ENCODE assay signal across 10 mouse cellular contexts in the genomic region with DNA sequence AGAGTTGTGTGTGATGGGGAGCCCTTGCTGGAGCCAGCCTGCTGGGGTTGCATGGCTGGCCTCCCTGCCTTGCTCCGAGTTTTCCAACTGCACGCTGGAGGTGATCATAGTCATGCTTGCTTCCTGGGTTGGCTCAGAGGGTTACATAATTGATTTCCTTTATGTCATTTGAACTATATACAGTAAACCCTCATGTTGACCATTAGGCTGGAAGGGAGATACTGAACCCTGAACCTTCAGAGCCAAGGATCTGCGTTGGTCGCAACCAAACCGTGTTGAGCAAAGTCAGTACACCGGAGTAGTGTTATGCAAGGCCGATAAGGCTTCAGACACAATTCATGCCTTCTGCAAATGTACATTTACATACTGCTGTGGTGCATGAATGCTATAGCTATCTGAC. TPM values are rescaled to one million over a fixed set of nuclear protein-coding genes. Genes with fewer than 3 reads are reported as not detected.
DNase-seq lines count a peak whose midpoint lies in the region; ATAC-seq and TF ChIP-seq lines count a peak whose summit lies in the region.
"Had no signal": no experiment of that assay in that cellular context is flagged by ENCODE, and none has a peak within 500 bp of the region (broad histone marks: within the 10 kb centered on the region; RNA-seq: fewer than 3 reads in every experiment).

No protein-coding gene starts in this region.

- ATAC-seq in forebrain, embryonic 12.5 days (ENCODE audit: low FRiP score): no peak
- no peak for ATAC-seq in forebrain, embryonic 16.5 days
- no peak for ATAC-seq in lung, embryonic 15.5 days (ENCODE audit: borderline replicate concordance, extremely low read depth, low FRiP score, low TSS enrichment)
- 0 out of 2 replicates have a peak, but pooled peaks have one; percentile 10 for ATAC-seq in kidney, postnatal 0 days (replicated peaks; ENCODE audit: low FRiP score, low read depth)

- no peaks in the 10 kb centered on the region for H3K9me3 ChIP-seq in forebrain, embryonic 12.5 days
- H3K9me3 ChIP-seq in forebrain, embryonic 16.5 days (ENCODE audit: control insufficient read depth, low read length): no peaks in the 10 kb centered on the region
- H3K9me3 ChIP-seq in lung, embryonic 15.5 days: no peaks in the 10 kb centered on the region
- H3K9me3 ChIP-seq in kidney, postnatal 0 days (replicated peaks; ENCODE audit: low read length): no peaks in the 10 kb centered on the region
- no peaks in the 10 kb centered on the region for H3K9me3 ChIP-seq in megakaryocyte, embryonic 14.5 days

- H3K9ac ChIP-seq in forebrain, embryonic 12.5 days: no peak overlapping the region
- no peak overlapping the region for H3K9ac ChIP-seq in forebrain, embryonic 16.5 days (replicated peaks; ENCODE audit: low read depth, low read length)
- H3K9ac ChIP-seq in lung, embryonic 15.5 days: no peak overlapping the region
- no peak overlapping the region; the same call in 1 of the 2 replicates for H3K9ac ChIP-seq in kidney, postnatal 0 days (ENCODE audit: low read depth, low read length)

- 0 out of 2 replicates have a peak, but pooled peaks cover 3% of the 10 kb centered on the region for H3K27me3 ChIP-seq in forebrain, embryonic 12.5 days
- no peaks in the 10 kb centered on the region for H3K27me3 ChIP-seq in forebrain, embryonic 16.5 days (replicated peaks; ENCODE audit: control insufficient read depth, insufficient read depth, low read length)
- H3K27me3 ChIP-seq in lung, embryonic 15.5 days: no peaks in the 10 kb centered on the region
- no peaks in the 10 kb centered on the region for H3K27me3 ChIP-seq in kidney, postnatal 0 days (ENCODE audit: insufficient read depth, low read length)
- H3K27me3 ChIP-seq in megakaryocyte, embryonic 14.5 days (replicated peaks): no peaks in the 10 kb centered on the region

- no peak overlapping the region for H3K4me3 ChIP-seq in forebrain, embryonic 12.5 days (replicated peaks)
- H3K4me3 ChIP-seq in forebrain, embryonic 16.5 days (replicated peaks; ENCODE audit: low read length): no peak overlapping the region
- H3K4me3 ChIP-seq in lung, embryonic 15.5 days: peak overlapping the region; percentile 42
- peak overlapping the region; percentile 46; the same call in 1 of the 2 replicates for H3K4me3 ChIP-seq in kidney, postnatal 0 days (replicated peaks; ENCODE audit: low read depth, low read length)
- H3K4me3 ChIP-seq in megakaryocyte, embryonic 14.5 days (replicated peaks): peak overlapping the region; percentile 80

- peak overlapping the region; percentile 50; the same call in 1 of the 2 replicates for H3K4me2 ChIP-seq in forebrain, embryonic 12.5 days
- H3K4me2 ChIP-seq in forebrain, embryonic 16.5 days (ENCODE audit: low read length): no peak overlapping the region
- peak overlapping the region; percentile 69; the same call in 1 of the 2 replicates for H3K4me2 ChIP-seq in lung, embryonic 15.5 days
- peak overlapping the region; percentile 66 for H3K4me2 ChIP-seq in kidney, postnatal 0 days (ENCODE audit: low read length)

- peaks cover 8% of the 10 kb centered on the region; the same call in 1 of the 2 replicates for H3K4me1 ChIP-seq in forebrain, embryonic 12.5 days
- H3K4me1 ChIP-seq in forebrain, embryonic 16.5 days (replicated peaks; ENCODE audit: control insufficient read depth, insufficient read depth, low read length): peaks cover 5% of the 10 kb centered on the region; the same call in 1 of the 2 replicates
- H3K4me1 ChIP-seq in lung, embryonic 15.5 days: peaks cover 5% of the 10 kb centered on the region; the same call in 1 of the 2 replicates
- no peaks in the 10 kb centered on the region for H3K4me1 ChIP-seq in kidney, postnatal 0 days (replicated peaks; ENCODE audit: insufficient read depth, low read length)
- peaks cover 13% of the 10 kb centered on the region for H3K4me1 ChIP-seq in megakaryocyte, embryonic 14.5 days

- TF ChIP-seq CTCF in kidney, postnatal 0 days (IDR thresholded peaks at IDR 0.05; ENCODE audit: low read depth): no peak

- DNase-seq in lung, postnatal 25 days (ENCODE audit: low spot score): no peak
- DNase-seq in kidney, postnatal 0 days (ENCODE audit: low spot score): no peak
- no peak for DNase-seq in left cerebral cortex, adult 11 months (ENCODE audit: low spot score)
- no peak for DNase-seq in cerebellum, postnatal 36 days

- no peaks in the 10 kb centered on the region for H3K36me3 ChIP-seq in forebrain, embryonic 12.5 days (replicated peaks)
- no peaks in the 10 kb centered on the region for H3K36me3 ChIP-seq in forebrain, embryonic 16.5 days (ENCODE audit: control insufficient read depth, insufficient read depth)
- H3K36me3 ChIP-seq in lung, embryonic 15.5 days: no peaks in the 10 kb centered on the region
- H3K36me3 ChIP-seq in kidney, postnatal 0 days (ENCODE audit: insufficient read depth, low read length): no peaks in the 10 kb centered on the region
- no peaks in the 10 kb centered on the region for H3K36me3 ChIP-seq in megakaryocyte, embryonic 14.5 days (replicated peaks; ENCODE audit: low read length)

- H3K27ac ChIP-seq in forebrain, embryonic 12.5 days: no peak overlapping the region
- no peak overlapping the region for H3K27ac ChIP-seq in forebrain, embryonic 16.5 days (ENCODE audit: low read length)
- no peak overlapping the region for H3K27ac ChIP-seq in lung, embryonic 15.5 days
- H3K27ac ChIP-seq in kidney, postnatal 0 days: no peak overlapping the region

- WGBS in forebrain, embryonic 12.5 days: 90% methylated on average over 7 of the region's 7 CpGs
- WGBS in forebrain, embryonic 16.5 days: 86% methylated on average over 7 of the region's 7 CpGs
- 61% methylated on average over 7 of the region's 7 CpGs for WGBS in lung, embryonic 15.5 days
- WGBS in kidney, postnatal 0 days: 74% methylated on average over 7 of the region's 7 CpGs

RNA-seq across cellular contexts. Expression of a gene that starts 0.7 kb away (rescaled TPM):
- 0.42 and 0.65 TPM in 2 replicates for polyA plus RNA-seq in forebrain, embryonic 12.5 days (2016; fragmentation: Nextera tagmentation; extraction: Ambion mirVana)
- polyA plus RNA-seq in forebrain, embryonic 16.5 days (2015; fragmentation: Nextera tagmentation; extraction: Ambion mirVana): 0.48 and 0.99 TPM in 2 replicates
- 3.0 and 3.2 TPM in 2 replicates for polyA plus RNA-seq in lung, embryonic 15.5 days (2015; fragmentation: Nextera tagmentation; extraction: Ambion mirVana)
- 9.1 and 12.6 TPM in 2 replicates for polyA plus RNA-seq in kidney, postnatal 0 days (2015; fragmentation: Nextera tagmentation; extraction: Ambion mirVana)
- polyA plus RNA-seq in megakaryocyte, embryonic 14.5 days (2012; ENCODE audit: insufficient read depth, low replicate concordance): 0.96 TPM in 1 of 2 replicates, not detected in the other

RNA-seq across cellular contexts. Expression of a gene that starts 17.9 kb away (rescaled TPM):
- 17.2 and 19.3 TPM in 2 replicates for polyA plus RNA-seq in forebrain, embryonic 12.5 days (2016; fragmentation: Nextera tagmentation; extraction: Ambion mirVana)
- polyA plus RNA-seq in forebrain, embryonic 16.5 days (2015; fragmentation: Nextera tagmentation; extraction: Ambion mirVana): 6.0 and 6.8 TPM in 2 replicates
- 17.3 and 18.2 TPM in 2 replicates for polyA plus RNA-seq in lung, embryonic 15.5 days (2015; fragmentation: Nextera tagmentation; extraction: Ambion mirVana)
- polyA plus RNA-seq in kidney, postnatal 0 days (2015; fragmentation: Nextera tagmentation; extraction: Ambion mirVana): 15.1 and 16.4 TPM in 2 replicates
- 3.5 TPM in 1 of 2 replicates, not detected in the other for polyA plus RNA-seq in megakaryocyte, embryonic 14.5 days (2012; ENCODE audit: insufficient read depth, low replicate concordance)

RNA-seq across cellular contexts. Expression of a gene that starts 30.1 kb away (rescaled TPM):
- polyA plus RNA-seq in forebrain, embryonic 12.5 days (2016; fragmentation: Nextera tagmentation; extraction: Ambion mirVana): 8.9 and 9.0 TPM in 2 replicates
- 11.0 and 13.3 TPM in 2 replicates for polyA plus RNA-seq in forebrain, embryonic 16.5 days (2015; fragmentation: Nextera tagmentation; extraction: Ambion mirVana)
- 4.9 and 5.1 TPM in 2 replicates for polyA plus RNA-seq in lung, embryonic 15.5 days (2015; fragmentation: Nextera tagmentation; extraction: Ambion mirVana)
- 4.1 and 4.7 TPM in 2 replicates for polyA plus RNA-seq in kidney, postnatal 0 days (2015; fragmentation: Nextera tagmentation; extraction: Ambion mirVana)
- polyA plus RNA-seq in megakaryocyte, embryonic 14.5 days (2012; ENCODE audit: insufficient read depth, low replicate concordance): 1.4 and 2.2 TPM in 2 replicates

RNA-seq across cellular contexts. Expression of a gene that starts 46.6 kb away (rescaled TPM):
- not detected in 2 replicates for polyA plus RNA-seq in forebrain, embryonic 12.5 days (2016; fragmentation: Nextera tagmentation; extraction: Ambion mirVana)
- polyA plus RNA-seq in forebrain, embryonic 16.5 days (2015; fragmentation: Nextera tagmentation; extraction: Ambion mirVana): not detected in 2 replicates
- polyA plus RNA-seq in lung, embryonic 15.5 days (2015; fragmentation: Nextera tagmentation; extraction: Ambion mirVana): not detected in 2 replicates
- polyA plus RNA-seq in kidney, postnatal 0 days (2015; fragmentation: Nextera tagmentation; extraction: Ambion mirVana): not detected in 2 replicates
- polyA plus RNA-seq in megakaryocyte, embryonic 14.5 days (2012; ENCODE audit: insufficient read depth, low replicate concordance): not detected in 2 replicates
- polyA plus RNA-seq: brain, embryonic 14.5 days; neural tube, embryonic 14.5 days had no signal

Comparison
In these comparisons a context has a peak if more than half of its experiments do, and no peak if none do; other contexts are left out.
1. H3K4me3 ChIP-seq: peak in lung, embryonic 15.5 days (single experiment), kidney, postnatal 0 days (single experiment) and megakaryocyte, embryonic 14.5 days (single experiment); none in forebrain, embryonic 12.5 days (single experiment) and forebrain, embryonic 16.5 days (single experiment).